Mouse (Mus musculus): ENCODE results near the gene Prpf40b. TPM values are rescaled to one million over a fixed set of nuclear protein-coding genes. Genes with fewer than 3 reads are reported as not detected.

The Prpf40b gene
- total RNA-seq, 2 experiments from 2014 or later: 114 to 119 TPM

- DNase-seq (ENCODE audit: low spot score in 2 of 2): peak; percentile 54 to 76
- no peak for TF ChIP-seq CTCF (conservative IDR thresholded peaks at IDR 0.05)
- Histone ChIP-seq H3K4me3 (no peak overlapping the region), H3K27ac (peak overlapping the region; percentile 88)
Observed at GRCm38 (mm10) chr15:99343414-99344147, 48.7 kb downstream of the Prpf40b start.

GRCm38 (mm10) chr15:99344148-99344870 is 49.4 kb downstream of the Prpf40b start:
- TF ChIP-seq CTCF (conservative IDR thresholded peaks at IDR 0.05): no peak
- no peak for DNase-seq (ENCODE audit: low spot score in 2 of 2)
- Histone ChIP-seq H3K4me3 (no peak overlapping the region), H3K27ac (peak overlapping the region; percentile 88)

- TF ChIP-seq CTCF (conservative IDR thresholded peaks at IDR 0.05): no peak
- Histone ChIP-seq H3K27ac (no peak overlapping the region), H3K4me3 (no peak overlapping the region)
- no peak for DNase-seq (ENCODE audit: low spot score in 2 of 2)
Observed at GRCm38 (mm10) chr15:99344961-99345360, 50.1 kb downstream of the Prpf40b start.

- DNase-seq (ENCODE audit: low spot score in 2 of 2): no peak
- Histone ChIP-seq H3K27ac (no peak overlapping the region), H3K4me3 (no peak overlapping the region)
- TF ChIP-seq CTCF (conservative IDR thresholded peaks at IDR 0.05): no peak
Observed at GRCm38 (mm10) chr15:99351610-99352009, 56.7 kb downstream of the Prpf40b start.

GRCm38 (mm10) chr15:99352306-99352705 is 57.4 kb downstream of the Prpf40b start:
- Histone ChIP-seq H3K4me3 (no peak overlapping the region), H3K27ac (no peak overlapping the region)
- no peak for TF ChIP-seq CTCF (conservative IDR thresholded peaks at IDR 0.05)
- no peak for DNase-seq (ENCODE audit: low spot score in 2 of 2)

- Histone ChIP-seq H3K4me3 (no peak overlapping the region), H3K27ac (no peak overlapping the region)
- DNase-seq (ENCODE audit: low spot score in 2 of 2): no peak
- TF ChIP-seq CTCF (conservative IDR thresholded peaks at IDR 0.05): no peak
Observed at GRCm38 (mm10) chr15:99355660-99356059, 60.8 kb downstream of the Prpf40b start.

- no peak for DNase-seq (ENCODE audit: low spot score in 2 of 2)
- no peak overlapping the region for H3K4me3 ChIP-seq
- H3K27ac ChIP-seq: no peak overlapping the region
- TF ChIP-seq CTCF (conservative IDR thresholded peaks at IDR 0.05): no peak
Observed at GRCm38 (mm10) chr15:99356462-99356861, 61.6 kb downstream of the Prpf40b start.

- TF ChIP-seq CTCF (conservative IDR thresholded peaks at IDR 0.05): no peak
- no peak for DNase-seq (ENCODE audit: low spot score in 2 of 2)
- no peak overlapping the region for H3K4me3 ChIP-seq
- H3K27ac ChIP-seq: no peak overlapping the region
Observed at GRCm38 (mm10) chr15:99358952-99359351, 64.1 kb downstream of the Prpf40b start.

- TF ChIP-seq CTCF (conservative IDR thresholded peaks at IDR 0.05): no peak
- no peak overlapping the region for H3K4me3 ChIP-seq
- no peak overlapping the region for H3K27ac ChIP-seq
- no peak for DNase-seq (ENCODE audit: low spot score in 2 of 2)
Observed at GRCm38 (mm10) chr15:99364022-99364530, 69.2 kb downstream of the Prpf40b start.

- no peak for TF ChIP-seq CTCF (conservative IDR thresholded peaks at IDR 0.05)
Observed at GRCm38 (mm10) chr15:99364921-99365320, 70.0 kb downstream of the Prpf40b start.

More at GRCm38 (mm10) chr15:99364921-99365320, 70.0 kb downstream of the Prpf40b start:
- no peak for DNase-seq (ENCODE audit: low spot score in 2 of 2)
- Histone ChIP-seq H3K27ac (no peak overlapping the region), H3K4me3 (no peak overlapping the region)

Other genes with a start within 250 kb of the Prpf40b start
- under 1 TPM; 0.67 to 0.83 TPM for gene Prph, start 239.9 kb upstream of the Prpf40b start, total RNA-seq (2021)
- gene Troap, start 220.5 kb upstream of the Prpf40b start, total RNA-seq (2021): under 1 TPM; 0.36 to 0.64 TPM
- not detected for gene C1ql4, start 207.3 kb upstream of the Prpf40b start, total RNA-seq (2021)
- under 1 TPM in 1 of 2 experiments, not detected in 1; 0.31 TPM for gene Dnajc22, start 201.9 kb upstream of the Prpf40b start, total RNA-seq (2021)
- 10 to 100 TPM; 29.2 to 30.9 TPM for gene Spats2, start 169.2 kb upstream of the Prpf40b start, total RNA-seq (2021)
- gene Kcnh3, start 70.2 kb upstream of the Prpf40b start, total RNA-seq (2021): 10 to 100 TPM; 83.5 to 90.4 TPM
- gene Mcrs1, start 43.1 kb upstream of the Prpf40b start, total RNA-seq (2021): 10 to 100 TPM; 73.7 to 77.4 TPM
- gene Fam186b, start 801 bp downstream of the Prpf40b start, total RNA-seq (2021): 1 to 10 TPM; 1.2 to 1.9 TPM
- gene Fmnl3, start 75.4 kb downstream of the Prpf40b start, total RNA-seq (2021): 1 to 10 TPM; 9.0 to 9.7 TPM
- 100 to 1,000 TPM; 341 to 355 TPM for gene Tmbim6, start 97.8 kb downstream of the Prpf40b start, total RNA-seq (2021)
- 10 to 100 TPM; 17.1 to 18.5 TPM for gene Nckap5l, start 162.7 kb downstream of the Prpf40b start, total RNA-seq (2021)
- 1 to 10 TPM; 4.0 to 5.5 TPM for gene Bcdin3d, start 179.6 kb downstream of the Prpf40b start, total RNA-seq (2021)
- 100 to 1,000 TPM; 394 to 431 TPM for gene Faim2, start 233.1 kb downstream of the Prpf40b start, total RNA-seq (2021)

Measured in layer of hippocampus, adult 2 months (tissue).